Mouse (Mus musculus) forebrain, embryonic 10.5 days (tissue): ENCODE results near the gene Arl14. TPM values are rescaled to one million over a fixed set of nuclear protein-coding genes. Genes with fewer than 3 reads are reported as not detected.
"Not testable (repeated sequence)": the region's sequence is repeated elsewhere in the genome, so short reads cannot be mapped to it uniquely, and the experiment has no call there.

Experiments used
- DNase-seq: peaks from one replicate; pipeline ENCODE4 v3.0.0-alpha.2; 2017; ENCODE audit warnings: low spot score; ENCODE audit errors: extremely low spot score
- H3K27ac ChIP-seq: fragments of 300-500 bp; sonication (generic); 2 replicates; pipeline ENCODE4 v1.5.1; 2016; ENCODE audit warnings: mild to moderate bottlenecking
- H3K27me3 ChIP-seq: fragments of 300-500 bp; sonication (generic); 2 replicates; pipeline ENCODE4 v1.6.1; 2016; ENCODE audit warnings: mild to moderate bottlenecking; ENCODE audit not compliant: poor library complexity, severe bottlenecking
- H3K36me3 ChIP-seq: fragments of 300-500 bp; sonication (generic); replicated peaks from 2 replicates; pipeline ENCODE4 v1.6.1; 2016; ENCODE audit warnings: mild to moderate bottlenecking, moderate library complexity
- H3K4me1 ChIP-seq: fragments of 300-500 bp; sonication (generic); 2 replicates; pipeline ENCODE4 v1.6.1; 2016
- H3K4me3 ChIP-seq: fragments of 300-500 bp; sonication (generic); 2 replicates; pipeline ENCODE4 v1.5.1; 2016; ENCODE audit warnings: mild to moderate bottlenecking, moderate library complexity
- H3K9me3 ChIP-seq: fragments of 300-500 bp; sonication (generic); 2 replicates; pipeline ENCODE4 v1.6.1; 2016; ENCODE audit warnings: mild to moderate bottlenecking, moderate library complexity
- WGBS: fragments of 180-500 bp; shearing (Covaris S2); methylation state at CpG from one replicate; pipeline ENCODE4 v1.1.7; 2016; 5-methylcytosine and 5-hydroxymethylcytosine counted together
- polyA plus RNA-seq: library from polyadenylated mRNA; unstranded; fragments of >200 nt; fragmentation: Nextera tagmentation; extraction: Ambion mirVana; gene quantifications from 2 replicates; pipeline ENCODE4 v1.2.1, GENCODE M21; 2016

Arl14 gene
- polyA plus RNA-seq, 1 experiment from 2014 or later, result not detected

DNA sequence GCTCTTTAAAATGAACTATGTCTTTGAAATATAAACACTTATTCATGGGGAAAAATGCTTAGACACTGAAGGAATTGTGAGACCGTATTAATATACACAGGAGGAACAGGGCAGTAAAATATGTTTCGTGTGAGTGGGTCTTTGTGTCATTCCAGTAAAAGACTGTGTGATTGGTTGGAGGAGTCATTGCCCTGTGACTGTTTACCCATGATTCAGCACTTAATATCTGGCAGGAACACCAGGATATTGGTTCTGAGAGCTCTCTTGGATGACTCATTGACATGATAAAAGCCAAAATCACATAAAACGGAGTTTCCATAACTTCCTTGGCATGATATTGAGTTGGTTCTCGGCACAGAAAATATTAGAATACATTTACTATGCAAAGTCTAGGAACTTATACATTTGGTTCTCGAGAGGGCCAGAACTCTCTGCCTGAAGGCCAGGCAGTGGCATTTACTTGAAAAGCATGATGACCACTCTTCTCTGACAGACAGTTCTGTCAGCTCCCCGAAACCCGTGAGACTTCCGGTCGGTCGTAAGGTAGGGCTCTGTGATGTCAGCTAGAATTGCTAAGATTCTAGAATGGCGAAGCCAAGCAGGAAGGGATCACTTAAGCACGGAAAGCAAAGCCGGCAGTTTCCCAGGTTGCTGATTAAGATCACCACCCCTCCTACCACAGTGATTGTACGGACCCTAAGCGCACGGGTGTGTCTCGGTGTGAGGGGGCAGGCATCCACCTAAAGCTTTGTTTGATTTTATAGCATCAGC lies 31.1 kb downstream of the Arl14 start:
- whole genome bisulfite sequencing, result 93% methylated on average over 17 of the region's 17 CpGs
- DNase-seq, result no peak
- H3K9me3 ChIP-seq, result no peaks in the 10 kb centered on the region

DNA sequence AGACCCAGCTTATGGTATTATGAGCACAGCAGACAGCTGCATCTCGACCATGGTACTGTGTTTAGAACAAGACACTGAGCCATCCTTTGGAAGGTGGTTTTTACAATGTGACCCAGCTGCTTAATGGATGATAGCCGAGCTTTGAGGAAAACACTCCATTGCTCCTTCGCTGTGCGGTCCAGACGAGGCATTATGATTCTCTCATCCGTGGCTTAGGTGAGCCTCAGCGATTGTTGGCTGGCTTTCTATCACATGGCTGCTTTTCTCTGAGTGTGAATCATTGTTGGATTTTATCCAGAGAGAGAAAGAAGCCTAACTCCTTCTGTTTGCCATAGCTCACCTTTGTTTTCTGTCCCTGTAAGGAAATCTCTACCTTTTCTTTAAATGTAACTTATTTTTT lies 32.5 kb downstream of the Arl14 start:
- Histone ChIP-seq H3K27me3 (no peaks in the 10 kb centered on the region), H3K36me3 (no peaks in the 10 kb centered on the region), H3K4me3 (no peak overlapping the region), H3K4me1 (0 out of 2 replicates have a peak, but pooled peaks cover 2% of the 10 kb centered on the region), H3K9me3 (no peaks in the 10 kb centered on the region), H3K27ac (no peak overlapping the region)
- WGBS, result 81% methylated on average over 7 of the region's 7 CpGs
- DNase-seq, result no peak

More for the DNA sequence above, 31.1 kb downstream of the Arl14 start:
- no peak overlapping the region for H3K27ac ChIP-seq
- H3K27me3 ChIP-seq, result no peaks in the 10 kb centered on the region
- H3K4me1 ChIP-seq, result 0 out of 2 replicates have a peak, but pooled peaks cover 2% of the 10 kb centered on the region
- no peak overlapping the region for H3K4me3 ChIP-seq
- no peaks in the 10 kb centered on the region for H3K36me3 ChIP-seq

DNA sequence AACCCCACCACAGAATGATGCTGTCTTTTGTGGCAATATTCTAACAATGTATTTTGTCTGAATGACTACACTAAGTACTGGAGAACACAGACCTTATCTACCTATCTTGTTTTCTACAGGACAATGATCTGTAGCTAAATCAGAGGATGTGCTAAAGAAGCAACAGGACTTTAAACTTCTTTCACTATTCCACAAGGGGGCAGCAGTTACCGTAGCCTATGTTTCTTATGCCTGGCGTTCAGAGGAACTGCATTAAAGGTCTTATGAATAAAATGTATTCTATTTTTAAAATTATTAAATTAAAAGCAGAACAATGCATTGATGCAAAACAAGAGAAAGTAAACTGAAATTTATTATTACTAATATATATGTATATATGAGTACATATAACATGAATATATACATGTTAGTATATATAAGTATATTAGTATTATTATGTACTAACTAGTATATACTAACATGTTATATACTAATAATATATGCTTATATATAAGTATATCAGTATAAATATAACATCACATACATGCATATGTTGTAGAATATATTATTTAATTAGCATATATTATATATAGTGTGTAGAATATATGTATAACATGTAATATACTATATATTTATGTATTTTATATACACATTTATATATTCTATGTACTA lies 35.0 kb downstream of the Arl14 start:
- Histone ChIP-seq H3K36me3 (no peaks in the 10 kb centered on the region), H3K4me1 (0 out of 2 replicates have a peak, but pooled peaks cover 2% of the 10 kb centered on the region), H3K27me3 (no peaks in the 10 kb centered on the region), H3K9me3 (no peaks in the 10 kb centered on the region), H3K4me3 (no peak overlapping the region), H3K27ac (no peak overlapping the region)
- WGBS, result 15% methylated on average over 2 of the region's 2 CpGs
- no peak for DNase-seq

DNA sequence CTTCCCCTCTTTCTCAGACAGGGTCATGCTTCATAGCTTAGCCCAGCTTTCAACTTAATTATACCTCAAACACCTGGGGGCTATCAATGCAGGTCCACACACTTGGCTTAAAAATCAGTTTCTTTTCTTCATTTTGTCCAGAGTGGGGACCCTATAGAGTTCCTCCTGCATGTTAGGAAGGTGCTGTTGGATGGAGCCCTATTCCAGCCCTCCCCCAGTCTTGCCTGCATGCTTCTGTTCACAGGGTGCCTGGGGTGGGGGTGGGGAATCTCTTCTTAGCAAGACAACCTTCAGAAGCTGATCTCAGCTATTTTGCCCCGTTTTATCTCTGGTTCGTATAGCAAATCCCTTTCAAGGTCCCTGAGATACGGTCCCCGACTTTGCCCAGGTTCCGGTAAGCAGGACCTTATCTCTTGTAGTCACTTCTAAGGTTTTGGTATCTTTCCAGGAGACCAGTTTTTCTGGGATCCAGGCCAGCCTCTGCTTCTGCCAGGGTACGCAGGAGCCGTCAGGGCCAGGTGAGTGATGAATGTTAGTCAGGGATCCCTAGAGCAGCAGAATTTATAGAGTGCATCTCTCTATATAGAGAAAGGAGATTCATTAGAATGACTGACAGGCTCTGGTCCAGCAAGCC lies 40.9 kb downstream of the Arl14 start:
- WGBS, result 95% methylated on average over 7 of the region's 7 CpGs
- no peaks in the 10 kb centered on the region for H3K9me3 ChIP-seq

DNA sequence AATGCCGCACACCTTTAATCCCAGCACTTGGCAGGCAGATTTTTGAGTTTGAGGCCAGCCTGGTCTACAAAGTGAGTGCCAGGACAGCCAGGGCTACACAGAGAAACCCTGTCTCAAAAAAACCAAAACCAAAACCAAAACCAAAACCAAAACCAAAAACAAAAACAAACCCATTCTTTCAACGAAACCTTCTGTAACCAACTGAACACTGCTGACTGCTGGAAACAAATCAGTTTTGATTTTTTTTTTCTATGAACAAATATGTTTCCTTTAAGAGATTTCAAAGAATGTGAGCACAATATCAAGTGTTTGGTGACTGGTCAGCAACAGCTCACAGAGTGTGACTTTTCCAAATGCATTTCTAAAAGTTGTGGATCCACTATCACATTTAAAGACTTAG lies 42.1 kb downstream of the Arl14 start:
- H3K36me3 ChIP-seq, H3K4me3 ChIP-seq, H3K4me1 ChIP-seq, H3K9me3 ChIP-seq, DNase-seq, H3K27ac ChIP-seq, H3K27me3 ChIP-seq: not testable (repeated sequence)
- WGBS, result 83% methylated on average over 2 of the region's 2 CpGs

More for the DNA sequence above, 40.9 kb downstream of the Arl14 start:
- Histone ChIP-seq H3K27me3 (no peaks in the 10 kb centered on the region), H3K36me3 (no peaks in the 10 kb centered on the region), H3K4me1 (no peaks in the 10 kb centered on the region), H3K4me3 (no peak overlapping the region), H3K27ac (no peak overlapping the region)
- DNase-seq, result no peak

DNA sequence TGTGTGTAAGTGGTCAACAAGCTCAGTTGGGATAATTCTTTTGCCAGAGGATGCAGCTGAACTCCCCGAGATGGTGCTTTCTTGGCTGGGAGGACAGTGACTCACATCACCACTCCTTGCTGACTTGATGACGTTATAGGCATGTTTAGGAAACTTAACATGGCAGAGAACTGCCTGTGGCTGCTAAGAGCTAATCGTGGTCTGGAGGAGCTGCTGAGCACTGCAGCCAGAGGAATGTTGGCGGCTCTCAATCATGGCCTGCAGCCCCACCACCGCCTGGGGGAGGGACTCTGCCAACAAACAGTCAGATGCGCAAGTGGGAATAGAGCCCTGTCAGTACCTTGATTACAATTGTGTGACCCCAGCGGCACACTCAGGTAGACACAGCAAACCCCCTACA lies 49.6 kb downstream of the Arl14 start:
- Histone ChIP-seq H3K4me3 (no peak overlapping the region), H3K36me3 (no peaks in the 10 kb centered on the region), H3K4me1 (peaks cover 10% of the 10 kb centered on the region), H3K9me3 (no peaks in the 10 kb centered on the region), H3K27ac (no peak overlapping the region), H3K27me3 (no peaks in the 10 kb centered on the region)
- WGBS, result 80% methylated on average over 7 of the region's 7 CpGs
- DNase-seq, result no peak

Other genes with a start within 250 kb of the Arl14 start
- gene Ift80, start 217.8 kb upstream of the Arl14 start, polyA plus RNA-seq, result 17.4 and 19.3 TPM in 2 replicates
- gene Smc4, start 217.7 kb upstream of the Arl14 start, polyA plus RNA-seq, result 195 and 211 TPM in 2 replicates
- 209 and 217 TPM in 2 replicates for gene Trim59, start 177.7 kb upstream of the Arl14 start, polyA plus RNA-seq
- 37.0 and 39.8 TPM in 2 replicates for gene Kpna4, start 95.3 kb upstream of the Arl14 start, polyA plus RNA-seq
- 9.3 and 9.8 TPM in 2 replicates for gene Ppm1l, start 94.4 kb downstream of the Arl14 start, polyA plus RNA-seq